Mouse (Mus musculus) right cerebral cortex, adult 2 months (tissue): ENCODE measurements at regions not wholly inside any gene's neighbourhood (a gene's known extent, or its start where the extent isn't known, plus 50 kb on each side); places are given as distances from the start of the nearest gene placed in this dataset.

Experiments
- DNase-seq, 2 experiments: peaks; one replicate each; pipeline ENCODE4 v3.0.0; 2021 to 2022; ENCODE audit warnings: low spot score in 2 of 2

- no peak for DNase-seq
Observed at GRCm38 (mm10) chr3:105223671-105224070, 157.0 kb downstream of the 4930564D02Rik start.

GRCm38 (mm10) chr3:105227551-105227950, 160.9 kb downstream of the 4930564D02Rik start:
- no peak for DNase-seq

- DNase-seq, result no peak
Observed at GRCm38 (mm10) chr3:105228401-105228800, 161.8 kb downstream of the 4930564D02Rik start.

- no peak for DNase-seq
Observed at GRCm38 (mm10) chr3:105241048-105241447, 174.4 kb downstream of the 4930564D02Rik start.

- no peak for DNase-seq
Observed at GRCm38 (mm10) chr3:105257096-105257495, 190.5 kb downstream of the 4930564D02Rik start.

- DNase-seq, result no peak
Observed at GRCm38 (mm10) chr3:105275241-105275640, 176.9 kb upstream of the Kcnd3 start.

- DNase-seq, result peak; percentile 34 to 35
Observed at GRCm38 (mm10) chr3:105280971-105281370, 171.2 kb upstream of the Kcnd3 start.

- peak; percentile 20 to 23 for DNase-seq
Observed at GRCm38 (mm10) chr3:105281686-105282085, 170.4 kb upstream of the Kcnd3 start.

GRCm38 (mm10) chr3:105298273-105298672, 153.9 kb upstream of the Kcnd3 start:
- DNase-seq, result no peak

- no peak for DNase-seq
Observed at GRCm38 (mm10) chr3:105300693-105301548, 151.2 kb upstream of the Kcnd3 start.

GRCm38 (mm10) chr3:105307676-105308075, 144.5 kb upstream of the Kcnd3 start:
- no peak for DNase-seq

GRCm38 (mm10) chr3:105309020-105309419, 143.1 kb upstream of the Kcnd3 start:
- no peak for DNase-seq

GRCm38 (mm10) chr3:105353268-105353667, 98.9 kb upstream of the Kcnd3 start:
- no peak for DNase-seq

GRCm38 (mm10) chr3:105354123-105354931, 97.8 kb upstream of the Kcnd3 start:
- DNase-seq, result no peak

- DNase-seq, result no peak
Observed at GRCm38 (mm10) chr3:105357511-105357910, 94.6 kb upstream of the Kcnd3 start.

- DNase-seq, result no peak
Observed at GRCm38 (mm10) chr3:105359636-105360035, 92.5 kb upstream of the Kcnd3 start.

- DNase-seq, result no peak
Observed at GRCm38 (mm10) chr3:105364685-105365084, 87.4 kb upstream of the Kcnd3 start.

- DNase-seq, result no peak
Observed at GRCm38 (mm10) chr3:105366806-105367205, 85.3 kb upstream of the Kcnd3 start.

GRCm38 (mm10) chr3:105367972-105368371, 84.2 kb upstream of the Kcnd3 start:
- no peak for DNase-seq

GRCm38 (mm10) chr3:105372371-105372828, 79.7 kb upstream of the Kcnd3 start:
- no peak for DNase-seq

GRCm38 (mm10) chr3:105374306-105374705, 77.8 kb upstream of the Kcnd3 start:
- DNase-seq, result no peak

GRCm38 (mm10) chr3:105374836-105375235, 77.3 kb upstream of the Kcnd3 start:
- no peak for DNase-seq

GRCm38 (mm10) chr3:105375383-105375782, 76.7 kb upstream of the Kcnd3 start:
- no peak for DNase-seq
